Mouse (Mus musculus) ES-E14 (cell line): ENCODE data around the gene Pgbd5.
A peak's percentile ranks its signal among the peaks of the same experiment; 100 is the strongest.

Experiments
- CHD2 ChIP-seq: IDR thresholded peaks from 2 replicates; pipeline ENCODE4 v1.6.1; 2014; ENCODE audit warnings: mild to moderate bottlenecking, low read depth, low read length, inconsistent platforms
- MAFK ChIP-seq: IDR thresholded peaks from 2 replicates; pipeline ENCODE4 v1.6.1; 2014; ENCODE audit warnings: mild to moderate bottlenecking, low read depth, low read length, inconsistent platforms; ENCODE audit not compliant: insufficient read depth
- ZC3H11A ChIP-seq: IDR thresholded peaks from 2 replicates; pipeline ENCODE4 v1.6.1; 2012; ENCODE audit warnings: low read depth, mild to moderate bottlenecking, inconsistent platforms, low read length, borderline replicate concordance

GRCm38 (mm10) chr8:124346852-124347523, 92.5 kb downstream of the Pgbd5 start:
- no peak for TF ChIP-seq CHD2
- TF ChIP-seq MAFK, result no peak
- 0 out of 2 replicates have a peak, but pooled peaks have one; percentile 38 for TF ChIP-seq ZC3H11A
